Mouse (Mus musculus) ES-E14 (cell line): ENCODE data around the gene Zcchc17. TPM values are rescaled to one million over a fixed set of nuclear protein-coding genes. Genes with fewer than 3 reads are reported as not detected.
A peak's percentile ranks its signal among the peaks of the same experiment; 100 is the strongest.

Experiments
- DNase-seq: peaks from one replicate; pipeline ENCODE4 v3.0.0-alpha.2; 2013; ENCODE audit warnings: low read depth, low spot score
- H3K27ac ChIP-seq: 2 replicates; pipeline ENCODE4 v1.5.1; 2012; ENCODE audit warnings: low read depth, mild to moderate bottlenecking, low read length, moderate library complexity, mixed read lengths; ENCODE audit not compliant: poor library complexity, insufficient read depth, severe bottlenecking
- H3K36me3 ChIP-seq: 2 replicates; pipeline ENCODE4 v1.6.1; 2012; ENCODE audit warnings: mild to moderate bottlenecking, low read length, moderate library complexity, mixed read lengths; ENCODE audit not compliant: control insufficient read depth, poor library complexity, insufficient read depth, severe bottlenecking
- H3K4me1 ChIP-seq, 2 experiments: fragments of 150-350 bp in 1 of 2; sonication (generic) in 1 of 2; 2 replicates each; pipeline ENCODE4 v1.6.1; 2012; ENCODE audit warnings: low read length in 2 of 2, mild to moderate bottlenecking in 1 of 2, mixed read lengths in 1 of 2; ENCODE audit not compliant: control insufficient read depth in 2 of 2, insufficient read depth in 2 of 2, poor library complexity in 1 of 2
- H3K4me3 ChIP-seq, 2 experiments: fragments of 150-350 bp in 1 of 2; sonication (generic) in 1 of 2; 2 replicates each; pipeline ENCODE4 v1.5.1; 2012; ENCODE audit warnings: low read length in 2 of 2, low read depth in 1 of 2, mild to moderate bottlenecking in 1 of 2, mixed read lengths in 1 of 2; ENCODE audit not compliant: insufficient read depth in 1 of 2, poor library complexity in 1 of 2, severe bottlenecking in 1 of 2
- H3K9ac ChIP-seq: 2 replicates; pipeline ENCODE4 v1.6.1; 2012; ENCODE audit warnings: low read depth, mild to moderate bottlenecking, low read length, mixed read lengths; ENCODE audit not compliant: poor library complexity, insufficient read depth, severe bottlenecking
- H3K9me3 ChIP-seq: fragments of 150-350 bp; sonication (generic); 2 replicates; pipeline ENCODE4 v1.6.1; 2012; ENCODE audit warnings: low read depth, mild to moderate bottlenecking, low read length; ENCODE audit not compliant: control insufficient read depth, insufficient read depth
- CHD2 ChIP-seq: IDR thresholded peaks from 2 replicates; pipeline ENCODE4 v1.6.1; 2014; ENCODE audit warnings: mild to moderate bottlenecking, low read depth, low read length, inconsistent platforms
- HCFC1 ChIP-seq: IDR thresholded peaks from 2 replicates; pipeline ENCODE4 v1.6.1; 2012; ENCODE audit warnings: low read length, inconsistent platforms, borderline replicate concordance; ENCODE audit not compliant: insufficient read depth
- MAFK ChIP-seq: IDR thresholded peaks from 2 replicates; pipeline ENCODE4 v1.6.1; 2014; ENCODE audit warnings: mild to moderate bottlenecking, low read depth, low read length, inconsistent platforms; ENCODE audit not compliant: insufficient read depth
- ZC3H11A ChIP-seq: IDR thresholded peaks from 2 replicates; pipeline ENCODE4 v1.6.1; 2012; ENCODE audit warnings: low read depth, mild to moderate bottlenecking, inconsistent platforms, low read length, borderline replicate concordance
- ZNF384 ChIP-seq: IDR thresholded peaks from 2 replicates; pipeline ENCODE4 v1.6.1; 2012; ENCODE audit warnings: low read depth, low read length, inconsistent platforms
- in situ Hi-C, 2 experiments: fragments of 600-800 bp; cut with MboI; formaldehyde crosslinking; loops; one replicate each; pipeline ENCODE4 v1.15.1; 2025; ENCODE audit warnings: low sequenced_read_pairs in 2 of 2, inconsistent platforms in 1 of 2; ENCODE audit not compliant: unreplicated experiment in 2 of 2
- total RNA-seq: library from RNA; depleted of rRNA; stranded (reverse); fragments of 300-350 nt; gene quantifications from 2 replicates; pipeline ENCODE4 v1.2.3, GENCODE M21; 2012; rRNA removed

Gene Zcchc17
- total RNA-seq, result 22.3 and 33.3 TPM in 2 replicates

DNA sequence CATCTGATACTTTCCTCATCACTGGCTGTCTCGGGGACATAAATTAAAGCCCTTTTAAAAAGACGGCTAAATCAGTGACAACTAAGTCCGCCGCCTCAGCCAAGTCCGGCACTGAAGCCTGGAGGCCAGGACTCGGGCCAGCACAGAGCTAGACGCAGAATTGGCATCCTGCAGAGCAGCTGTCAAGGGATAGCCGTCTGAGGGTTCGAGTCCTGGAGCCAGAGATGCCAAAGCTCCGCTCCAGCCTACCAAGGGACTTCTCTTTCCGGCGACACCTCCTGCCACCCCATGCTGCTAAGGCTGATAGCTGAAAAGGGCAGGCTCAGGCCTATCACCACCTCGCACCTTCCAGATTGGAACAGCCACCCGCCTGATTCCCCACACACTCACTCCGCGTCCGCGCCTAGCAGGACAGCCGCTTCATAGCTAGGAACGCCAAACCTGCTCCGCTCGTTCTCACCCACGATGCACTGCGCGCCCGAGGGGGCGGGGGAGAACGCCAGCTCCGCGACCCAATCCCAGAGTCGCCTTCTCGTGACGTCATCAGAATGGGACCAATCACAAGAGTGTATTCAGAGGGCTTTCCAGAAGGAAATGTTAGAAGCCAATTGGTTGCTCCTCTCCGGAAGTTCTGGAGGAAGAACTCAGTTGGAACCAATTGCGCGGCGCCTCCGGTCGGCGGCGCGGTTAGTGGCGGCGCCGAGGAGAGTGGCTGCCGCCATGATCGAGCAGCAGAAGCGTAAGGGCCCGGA lies at the start of gene Zcchc17, which contains the start of gene Snrnp40:
TSS of gene Zcchc17 (minus strand) at position 458 of the 752 bp plus-strand sequence.
TSS of gene Snrnp40 (plus strand) at position 647 of the 752 bp plus-strand sequence.
- peak within 1 kb of the TSS; percentile 69 for H3K27ac ChIP-seq
- peak within 1 kb of the TSS; percentile 99 for H3K9ac ChIP-seq

DNA sequence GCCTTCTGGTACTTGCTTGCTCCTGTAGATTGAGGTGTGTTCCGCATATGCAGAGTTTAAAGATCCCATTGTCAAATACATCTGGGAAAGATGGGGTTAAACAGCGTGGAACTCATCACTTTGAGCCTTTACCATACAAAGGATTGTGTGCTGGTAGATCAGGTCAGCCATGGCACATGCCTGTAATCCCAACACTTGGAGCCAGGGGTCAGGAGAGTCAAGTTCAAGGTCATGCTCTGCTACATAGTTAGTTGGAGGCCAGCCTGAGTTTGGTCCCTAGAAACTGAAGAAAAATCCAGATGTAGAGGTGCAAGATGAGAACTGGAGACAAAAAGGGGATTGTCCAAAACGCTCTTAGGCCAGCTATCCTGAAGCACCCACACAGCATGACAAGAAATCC lies 31.5 kb upstream of the Zcchc17 start:
- Histone ChIP-seq H3K4me3 (no peak overlapping the region), H3K9ac (no peak overlapping the region), H3K4me1 (no peaks in the 10 kb centered on the region; a peak in 1 of 4 replicates), H3K27ac (no peak overlapping the region), H3K9me3 (no peaks in the 10 kb centered on the region), H3K36me3 (peaks cover 32% of the 10 kb centered on the region)
- in situ Hi-C loops, result no loop called here
- DNase-seq, result no peak
- TF ChIP-seq ZNF384 (no peak), MAFK (no peak)

More for the DNA sequence above, at the start of gene Zcchc17, which contains the start of gene Snrnp40:
- Histone ChIP-seq H3K4me1 (peaks cover 7 to 10% of the 10 kb centered on the region in 2 experiments), H3K36me3 (peaks cover 6% of the 10 kb centered on the region), H3K9me3 (no peaks in the 10 kb centered on the region), H3K4me3 (peak within 1 kb of the TSS; percentile 95 to 99)
- TF ChIP-seq CHD2 (peak; percentile 80), ZNF384 (no peak)
- peak; percentile 100 for DNase-seq
- in situ Hi-C loops, result no loop called here

- TF ChIP-seq HCFC1 (no peak), CHD2 (no peak), ZNF384 (no peak), ZC3H11A (no peak), MAFK (no peak)
- in situ Hi-C loops, result no loop called here
Measured at GRCm38 (mm10) chr4:130389927-130390326, 30.2 kb upstream of the Zcchc17 start.

GRCm38 (mm10) chr4:130389496-130389895 lies 29.8 kb upstream of the Zcchc17 start:
- H3K4me1 ChIP-seq, result no peaks in the 10 kb centered on the region; a peak in 1 of 4 replicates
- H3K27ac ChIP-seq, result no peak overlapping the region
- peaks cover 44% of the 10 kb centered on the region for H3K36me3 ChIP-seq
- DNase-seq, result no peak
- no peak overlapping the region for H3K4me3 ChIP-seq
- H3K9ac ChIP-seq, result no peak overlapping the region
- TF ChIP-seq HCFC1 (no peak), MAFK (no peak), ZC3H11A (no peak), ZNF384 (no peak), CHD2 (no peak)
- in situ Hi-C loops, result no loop called here
- H3K9me3 ChIP-seq, result no peaks in the 10 kb centered on the region

More at GRCm38 (mm10) chr4:130389927-130390326, 30.2 kb upstream of the Zcchc17 start:
- DNase-seq, result no peak
- Histone ChIP-seq H3K4me3 (no peak overlapping the region), H3K9me3 (no peaks in the 10 kb centered on the region), H3K9ac (no peak overlapping the region), H3K36me3 (peaks cover 40% of the 10 kb centered on the region), H3K27ac (no peak overlapping the region), H3K4me1 (no peaks in the 10 kb centered on the region; a peak in 1 of 4 replicates)

DNA sequence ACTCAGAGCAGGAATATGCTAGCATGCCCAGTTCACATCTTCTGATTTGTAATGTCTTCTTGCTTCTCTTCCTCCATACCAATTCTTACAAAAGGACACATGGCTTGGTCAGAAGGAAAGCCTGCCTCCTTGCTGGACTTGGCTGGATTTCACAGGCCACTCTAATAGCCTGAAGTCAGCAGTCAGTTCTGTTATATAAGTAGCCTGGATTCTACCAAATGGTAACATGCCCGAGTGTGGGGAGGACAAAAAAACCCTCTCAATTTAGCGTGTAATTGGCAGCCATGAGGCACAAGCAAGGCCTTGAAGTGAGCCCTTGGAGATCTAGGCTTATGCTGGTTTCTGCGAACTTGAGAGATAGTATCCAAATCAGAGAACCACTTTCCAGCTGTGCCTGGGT lies 27.5 kb upstream of the Zcchc17 start:
- no peaks in the 10 kb centered on the region for H3K9me3 ChIP-seq
- peaks cover 57% of the 10 kb centered on the region for H3K36me3 ChIP-seq
- H3K4me3 ChIP-seq, result no peak overlapping the region
- H3K4me1 ChIP-seq, result no peaks in the 10 kb centered on the region; a peak in 1 of 4 replicates
- in situ Hi-C loops, result no loop called here
- H3K27ac ChIP-seq, result no peak overlapping the region
- no peak for TF ChIP-seq ZC3H11A
- no peak for TF ChIP-seq ZNF384
- TF ChIP-seq HCFC1, result no peak
- no peak overlapping the region for H3K9ac ChIP-seq
- DNase-seq, result no peak
